Mouse (Mus musculus) c-Kit-positive CD71-positive TER-119-negative erythroid progenitor cells, embryonic 14.5 days (primary cell): ENCODE results near the gene Axl.
"Not testable (repeated sequence)": the region's sequence is repeated elsewhere in the genome, so short reads cannot be mapped to it uniquely, and the experiment has no call there.

Experiments
- DNase-seq: peaks from one replicate; pipeline ENCODE4 v3.0.0-alpha.2; 2013; ENCODE audit warnings: low read depth

The Axl gene

DNA sequence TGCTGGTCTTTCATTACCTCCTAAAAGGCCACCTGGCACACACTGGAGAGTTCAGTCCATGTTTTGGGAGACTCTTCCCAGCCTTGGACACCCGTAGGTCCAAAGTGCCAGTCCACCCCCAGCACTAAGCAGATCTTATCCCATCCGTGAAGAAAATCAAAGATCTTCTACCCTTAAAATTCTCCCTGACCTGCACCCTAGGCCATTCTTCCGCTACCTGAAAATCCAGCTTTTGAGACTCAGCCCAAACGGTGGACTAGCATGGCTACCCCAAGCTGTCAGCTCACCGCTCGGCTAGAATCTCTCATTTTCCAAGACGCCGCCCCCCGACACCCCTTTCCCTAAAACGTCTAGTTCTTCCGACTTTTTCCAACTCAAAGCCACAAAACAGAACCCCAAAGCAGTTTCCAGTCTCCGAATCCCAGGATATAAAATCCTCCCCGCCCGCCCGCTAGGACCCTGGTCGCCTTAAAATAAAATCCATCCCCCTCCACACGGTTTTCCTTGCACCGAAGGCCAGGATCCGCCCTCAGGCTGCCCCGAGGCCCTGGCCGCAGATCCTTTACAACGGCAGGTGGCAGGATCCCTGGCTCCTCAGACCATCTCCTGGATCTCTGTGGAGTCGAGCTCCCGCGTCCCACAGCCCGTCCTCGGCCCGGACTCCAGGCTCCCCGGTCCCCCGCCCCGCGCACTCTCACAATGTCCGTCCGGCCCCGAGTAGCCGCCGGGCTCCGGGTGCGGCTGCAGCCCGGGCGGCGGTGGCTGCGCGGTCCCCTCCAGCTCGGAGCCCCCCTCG is 34.7 kb downstream of the Axl start:
- DNase-seq, result no peak

DNA sequence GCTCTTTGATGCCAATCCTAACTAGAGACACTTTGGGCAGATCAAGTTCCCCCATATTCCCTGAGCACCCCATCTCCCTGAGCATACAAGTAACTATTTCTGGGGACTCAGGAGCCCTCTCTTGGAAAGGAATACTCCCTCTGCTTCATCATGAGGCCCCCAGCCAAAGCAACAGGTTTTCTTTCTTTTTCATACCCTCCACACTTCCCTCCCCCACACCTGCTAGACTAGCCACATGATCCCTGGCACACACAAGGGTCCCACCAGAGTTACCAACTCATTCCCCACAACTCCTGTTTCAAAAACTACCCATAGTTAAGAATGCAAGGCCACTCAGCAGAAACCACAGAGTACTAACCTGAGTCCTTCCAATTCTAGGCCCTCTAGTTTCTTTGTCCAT is 35.4 kb downstream of the Axl start:
- DNase-seq, result no peak

GRCm38 (mm10) chr7:25746844-25747243 is 41.7 kb downstream of the Axl start:
- no peak for DNase-seq

- no peak for DNase-seq
Observed at GRCm38 (mm10) chr7:25738277-25738676, 50.2 kb downstream of the Axl start.

- DNase-seq, result no peak
Observed at GRCm38 (mm10) chr7:25736920-25737319, 51.6 kb downstream of the Axl start.

GRCm38 (mm10) chr7:25734991-25735390 is 53.5 kb downstream of the Axl start:
- DNase-seq, result no peak

GRCm38 (mm10) chr7:25731294-25732055 is 57.0 kb downstream of the Axl start:
- DNase-seq, result no peak

- no peak for DNase-seq
Observed at GRCm38 (mm10) chr7:25729862-25730261, 58.6 kb downstream of the Axl start.

- DNase-seq, result no peak
Observed at GRCm38 (mm10) chr7:25729396-25729795, 59.1 kb downstream of the Axl start.

GRCm38 (mm10) chr7:25727800-25728199 is 60.7 kb downstream of the Axl start:
- DNase-seq, result no peak

DNA sequence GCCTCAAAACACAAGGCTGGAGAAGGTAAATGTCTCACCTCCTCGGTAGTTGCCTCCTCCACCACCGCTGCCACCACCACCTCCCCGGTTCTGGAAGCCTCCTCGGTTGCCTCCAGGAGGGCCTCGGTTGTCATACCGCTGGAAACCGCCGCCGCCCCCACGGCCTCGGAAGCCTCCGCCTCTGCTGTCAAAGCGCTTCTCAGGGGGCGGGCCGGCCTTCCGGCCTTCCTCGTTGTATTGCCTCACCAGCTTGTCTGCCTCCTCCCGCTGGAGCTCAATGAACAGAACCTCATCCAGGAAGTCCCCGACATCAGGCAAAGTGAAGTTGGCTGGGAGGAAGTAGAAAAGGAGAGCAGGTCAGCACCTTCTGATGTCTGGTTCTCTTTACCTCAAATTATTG is 62.6 kb downstream of the Axl start:
- DNase-seq, result no peak

DNA sequence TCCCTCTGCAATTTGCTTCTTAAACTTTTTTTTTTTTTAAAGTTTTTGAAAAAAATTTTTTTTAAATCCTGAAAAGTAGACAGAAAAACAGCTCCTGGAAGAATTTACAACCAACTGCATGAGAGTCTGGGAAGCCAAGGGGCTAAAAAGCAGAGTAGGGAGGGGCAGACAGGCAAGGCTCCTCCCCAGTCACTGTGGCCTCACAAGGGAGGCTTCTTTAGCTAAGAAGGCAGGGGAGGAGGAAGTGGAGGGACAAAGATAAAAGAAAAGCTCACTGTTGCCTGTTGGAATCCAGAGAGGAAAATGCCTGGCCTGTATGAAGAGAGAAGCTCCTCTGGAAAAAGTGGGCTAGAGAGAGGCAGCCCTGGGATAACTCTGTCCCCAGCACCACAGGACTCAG is 66.7 kb downstream of the Axl start:
- not testable (repeated sequence) for DNase-seq

DNA sequence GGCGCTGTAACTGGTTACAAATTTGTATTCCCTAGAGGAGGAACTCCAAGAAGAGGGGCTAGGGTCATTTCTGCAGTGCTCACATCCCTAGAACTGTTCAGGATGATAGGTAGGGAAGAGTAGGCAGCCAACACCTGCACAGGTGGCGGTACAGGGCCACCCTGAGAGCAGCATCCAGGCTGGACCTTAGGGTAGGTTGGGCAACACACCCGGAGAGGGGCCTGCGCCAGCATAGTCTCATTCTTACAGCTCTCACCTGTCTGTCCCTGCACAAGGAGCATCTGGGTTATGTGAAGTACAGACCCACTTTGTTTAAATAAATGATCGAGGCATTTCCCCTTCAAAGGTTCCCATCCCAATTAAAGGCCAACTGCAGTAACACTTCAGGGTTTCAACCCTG is 67.7 kb downstream of the Axl start:
- no peak for DNase-seq

DNA sequence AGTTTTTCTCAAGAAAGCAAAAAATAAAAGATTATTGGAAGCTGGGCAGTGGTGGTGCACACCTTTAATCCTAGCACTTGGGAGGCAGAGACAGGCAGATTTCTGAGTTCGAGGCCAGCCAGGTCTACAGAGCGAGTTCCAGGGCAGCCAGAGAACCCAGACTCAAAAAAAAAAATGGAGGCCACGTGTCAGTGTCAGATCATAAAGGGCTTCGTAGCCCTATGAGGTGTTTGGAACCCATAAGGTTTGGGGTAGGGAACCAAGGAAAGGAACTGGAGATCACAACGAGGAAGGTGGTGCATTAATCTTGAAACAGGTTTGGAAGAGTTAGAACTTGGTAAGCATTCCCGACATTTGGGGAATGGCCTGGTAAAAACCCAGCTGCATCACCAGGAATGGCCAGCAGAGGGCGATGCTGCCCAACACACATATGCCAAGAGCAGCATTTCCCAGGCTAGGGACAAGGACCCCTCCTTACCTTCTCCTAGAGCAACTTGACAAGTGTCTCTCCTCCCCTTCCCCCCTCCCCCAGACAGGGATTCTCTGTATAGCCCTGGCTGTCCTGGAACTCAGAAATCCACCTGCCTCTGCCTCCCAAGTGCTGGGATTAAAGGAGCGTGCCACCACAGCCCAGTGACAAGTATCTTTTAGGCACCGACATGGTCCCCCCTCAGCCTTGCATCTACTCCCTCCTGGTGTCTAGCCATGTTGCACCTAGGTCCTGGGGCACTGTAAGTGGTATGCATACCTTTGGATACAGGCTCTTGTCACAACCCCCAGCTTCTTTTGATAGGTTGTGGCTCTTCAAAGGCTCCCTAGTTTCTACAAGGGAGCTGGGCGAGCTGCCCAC is 68.5 kb downstream of the Axl start:
- DNase-seq, result peak; percentile 60

- DNase-seq, result peak; percentile 96
Observed at GRCm38 (mm10) chr7:25718788-25719417, 69.6 kb downstream of the Axl start, which contains the start of gene Ccdc97. Gene Ccdc97 (minus strand): TSS chr7:25719088.

GRCm38 (mm10) chr7:25717478-25717877 is 71.0 kb downstream of the Axl start:
- DNase-seq, result no peak

GRCm38 (mm10) chr7:25715731-25716271 is 72.7 kb downstream of the Axl start:
- no peak for DNase-seq

GRCm38 (mm10) chr7:25714581-25714980 is 73.9 kb downstream of the Axl start:
- no peak for DNase-seq

- no peak for DNase-seq
Observed at GRCm38 (mm10) chr7:25712801-25713200, 75.7 kb downstream of the Axl start.

GRCm38 (mm10) chr7:25711731-25712197 is 76.7 kb downstream of the Axl start:
- no peak for DNase-seq

- no peak for DNase-seq
Observed at GRCm38 (mm10) chr7:25711165-25711564, 77.3 kb downstream of the Axl start.
